Mouse (Mus musculus) frontal cortex, postnatal 10 days (tissue): ENCODE results near the gene Sdf2.
"Not testable (repeated sequence)": the region's sequence is repeated elsewhere in the genome, so short reads cannot be mapped to it uniquely, and the experiment has no call there.

Experiments used
- DNase-seq, 2 experiments: peaks; one replicate each; pipeline ENCODE4 v3.0.0; 2022; ENCODE audit warnings: low spot score in 2 of 2, mixed read lengths in 1 of 2

Sdf2 gene

DNA sequence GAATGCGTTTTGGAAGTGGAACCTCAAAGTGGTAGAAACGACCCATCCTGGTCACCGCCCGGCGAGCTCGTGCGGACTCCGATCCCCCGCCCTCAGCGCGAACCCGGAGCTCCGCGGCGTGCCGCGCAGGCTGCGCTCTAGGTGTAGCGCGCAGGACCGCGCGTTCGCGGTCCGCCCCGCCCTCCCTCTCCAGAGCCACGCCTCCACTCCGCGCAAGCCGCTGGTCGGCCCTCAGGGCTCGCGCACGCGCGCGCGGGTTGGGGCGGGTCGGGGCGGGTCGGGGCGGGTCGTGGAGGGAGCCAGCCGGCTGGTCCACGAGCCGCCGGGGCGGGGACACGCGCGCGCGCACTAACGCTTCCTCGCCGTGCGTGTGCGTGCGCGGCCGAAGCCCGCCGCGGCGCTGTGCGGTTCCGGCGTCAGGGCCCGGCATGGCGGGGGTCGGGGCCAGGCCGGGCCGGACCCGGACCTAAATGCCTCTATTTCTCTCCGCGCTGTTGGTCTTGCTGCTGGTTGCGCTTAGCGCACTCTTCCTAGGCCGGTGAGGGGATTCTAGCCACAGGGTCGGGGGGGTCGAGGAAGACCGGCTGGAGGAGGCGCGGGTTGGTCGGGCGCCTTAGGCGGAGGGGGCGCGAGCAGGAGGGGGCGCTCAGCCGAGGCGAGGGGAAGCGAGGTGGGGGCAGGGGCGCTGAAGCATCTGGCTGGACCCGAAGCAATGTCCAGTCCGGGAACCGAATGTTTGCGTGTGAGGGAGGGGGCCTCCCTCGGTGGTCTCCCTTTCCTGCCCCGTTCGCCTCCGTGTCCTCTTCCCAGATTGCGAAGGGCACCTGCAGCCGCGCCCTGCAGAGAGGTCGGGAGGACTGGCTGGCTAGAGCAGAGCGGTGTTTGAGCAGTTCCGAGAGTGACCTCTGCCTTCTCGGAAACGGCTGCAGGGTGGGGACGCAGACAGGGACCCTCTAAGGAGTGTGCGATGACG is 16.1 kb downstream of the Sdf2 start, which contains the start of gene 2610507B11Rik:
Gene 2610507B11Rik, plus strand, starts transcription at position 373 of the 973 bp plus-strand sequence.
- DNase-seq, result peak; percentile 80 to 89

DNA sequence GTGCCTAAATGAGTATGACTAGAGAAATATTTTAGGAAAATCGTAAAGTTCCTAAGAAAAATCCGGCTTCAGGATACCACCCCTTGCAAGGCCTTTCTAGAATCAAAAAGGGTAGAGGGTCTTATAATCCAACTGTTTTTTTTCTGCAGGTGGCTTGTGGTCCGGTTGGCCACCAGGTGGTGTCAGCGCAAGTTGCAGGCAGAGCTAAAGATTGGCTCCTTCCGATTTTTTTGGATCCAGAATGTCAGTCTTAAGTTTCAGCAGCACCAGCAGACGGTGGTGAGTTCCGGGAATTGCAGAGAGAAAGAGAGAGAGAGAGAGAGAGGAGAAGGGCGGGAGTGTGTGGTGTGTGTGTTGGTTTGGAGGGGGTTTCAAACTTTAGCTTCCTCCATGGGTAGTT is 17.0 kb downstream of the Sdf2 start:
- DNase-seq, result peak; percentile 29

DNA sequence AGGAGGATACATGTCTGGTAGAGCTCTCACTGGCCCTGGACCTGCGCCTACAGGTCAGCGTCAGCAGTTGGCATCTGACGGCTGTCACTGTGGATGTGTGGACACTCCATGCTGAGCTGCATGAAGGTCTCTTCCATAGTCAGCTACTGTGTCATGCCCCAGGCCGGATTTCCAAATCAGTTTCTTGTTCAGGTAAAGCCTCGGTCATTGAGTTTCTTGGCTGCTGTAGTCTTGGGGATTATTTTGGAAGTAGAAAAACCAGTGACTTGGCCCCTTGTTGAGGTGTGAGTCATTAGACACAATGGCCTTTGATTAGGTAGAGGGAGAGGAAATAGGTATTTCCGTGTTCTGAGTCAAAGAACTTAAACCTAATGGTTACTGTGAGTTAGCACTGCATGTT is 20.0 kb downstream of the Sdf2 start:
- DNase-seq, result no peak

DNA sequence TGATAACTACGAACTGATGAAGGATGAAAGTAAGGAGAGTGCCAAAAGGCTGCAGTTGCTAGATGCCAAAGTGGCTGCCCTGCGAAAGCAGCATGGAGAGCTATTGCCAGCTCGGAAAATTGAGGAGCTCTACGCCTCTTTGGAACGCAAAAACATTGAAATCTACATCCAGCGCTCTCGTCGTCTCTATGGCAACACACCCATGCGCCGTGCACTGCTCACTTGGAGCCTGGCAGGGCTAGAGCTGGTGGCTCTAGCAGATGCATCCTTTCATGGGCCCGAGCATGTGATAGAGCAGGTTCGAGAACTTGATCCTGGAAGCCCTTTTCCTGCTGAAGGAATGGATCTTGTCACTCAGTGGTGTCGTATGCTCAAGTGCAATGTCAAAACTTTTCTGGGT is 26.4 kb downstream of the Sdf2 start:
- DNase-seq, result no peak

DNA sequence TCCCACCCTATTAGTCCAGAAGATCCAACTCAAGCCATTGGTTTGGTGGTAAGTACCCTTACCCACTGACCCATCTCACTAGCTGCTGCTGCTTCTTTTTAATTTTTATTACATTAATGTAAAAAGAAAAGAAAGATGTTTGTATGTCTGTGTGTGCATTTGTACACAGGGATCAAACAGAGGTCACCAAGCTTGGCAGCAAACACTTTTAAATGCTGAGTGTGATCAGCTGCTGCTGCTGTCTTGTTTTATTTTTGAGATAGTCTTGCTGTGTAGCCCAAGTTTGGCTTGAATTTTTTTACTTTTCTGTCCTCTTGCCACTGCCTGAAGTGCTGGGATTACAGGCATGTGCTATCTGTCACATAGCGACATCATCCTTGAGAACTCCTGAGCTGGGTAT is 30.1 kb downstream of the Sdf2 start:
- DNase-seq, result no peak

DNA sequence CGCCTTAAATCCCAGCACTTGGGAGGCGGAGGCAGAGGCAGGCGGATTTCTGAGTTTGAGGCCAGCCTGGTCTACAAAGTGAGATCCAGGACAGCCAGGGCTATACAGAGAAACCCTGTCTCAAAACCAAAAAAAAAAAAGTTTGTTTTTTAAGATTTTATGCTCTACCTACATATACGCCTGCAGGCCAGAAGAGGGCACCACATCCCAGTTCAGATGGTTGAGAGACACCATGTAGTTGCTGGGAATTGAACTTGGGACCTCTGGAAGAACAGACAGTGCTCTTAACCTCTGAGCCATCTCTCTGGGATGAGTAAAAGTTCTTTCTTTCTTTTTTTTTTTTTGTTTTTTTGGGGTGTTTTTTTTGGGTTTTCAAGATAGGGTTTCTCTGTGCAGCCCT is 30.6 kb downstream of the Sdf2 start:
- DNase-seq, result not testable (repeated sequence)

DNA sequence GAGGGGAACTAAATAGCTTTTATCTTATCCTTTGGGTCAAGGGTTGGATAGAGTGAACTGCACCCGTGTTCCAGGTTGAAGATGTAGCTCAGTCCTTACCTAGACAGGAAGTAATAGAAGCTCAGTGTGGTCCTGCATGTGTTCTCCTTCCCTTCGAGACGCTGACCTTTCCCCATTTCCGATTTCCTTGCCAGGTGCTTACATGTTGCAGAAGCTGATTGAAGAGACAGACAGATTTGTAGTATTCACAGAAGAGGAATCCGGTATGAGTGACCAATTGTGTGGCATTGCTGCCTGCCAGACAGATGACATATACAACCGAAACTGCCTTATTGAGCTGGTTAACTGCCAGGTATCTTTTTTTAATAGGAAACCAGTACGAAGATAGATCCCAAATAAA is 33.3 kb downstream of the Sdf2 start:
- no peak for DNase-seq

DNA sequence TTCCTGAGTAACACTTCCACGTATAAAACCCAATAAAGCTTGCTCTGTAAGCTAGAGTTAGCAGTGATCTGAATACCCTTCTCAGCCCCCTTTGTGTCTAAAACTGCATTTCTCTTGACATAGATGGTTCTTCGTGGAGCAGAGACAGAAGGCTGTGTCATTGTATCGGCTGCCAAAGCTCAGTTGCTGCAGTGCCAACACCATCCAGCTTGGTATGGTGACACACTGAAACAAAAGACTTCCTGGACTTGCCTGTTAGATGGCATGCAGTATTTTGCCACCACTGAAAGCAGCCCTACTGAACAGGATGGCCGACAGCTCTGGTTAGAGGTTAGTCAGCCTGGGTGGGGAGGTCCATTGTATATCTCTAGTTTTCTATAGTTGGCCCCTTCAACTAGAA is 34.0 kb downstream of the Sdf2 start:
- no peak for DNase-seq

DNA sequence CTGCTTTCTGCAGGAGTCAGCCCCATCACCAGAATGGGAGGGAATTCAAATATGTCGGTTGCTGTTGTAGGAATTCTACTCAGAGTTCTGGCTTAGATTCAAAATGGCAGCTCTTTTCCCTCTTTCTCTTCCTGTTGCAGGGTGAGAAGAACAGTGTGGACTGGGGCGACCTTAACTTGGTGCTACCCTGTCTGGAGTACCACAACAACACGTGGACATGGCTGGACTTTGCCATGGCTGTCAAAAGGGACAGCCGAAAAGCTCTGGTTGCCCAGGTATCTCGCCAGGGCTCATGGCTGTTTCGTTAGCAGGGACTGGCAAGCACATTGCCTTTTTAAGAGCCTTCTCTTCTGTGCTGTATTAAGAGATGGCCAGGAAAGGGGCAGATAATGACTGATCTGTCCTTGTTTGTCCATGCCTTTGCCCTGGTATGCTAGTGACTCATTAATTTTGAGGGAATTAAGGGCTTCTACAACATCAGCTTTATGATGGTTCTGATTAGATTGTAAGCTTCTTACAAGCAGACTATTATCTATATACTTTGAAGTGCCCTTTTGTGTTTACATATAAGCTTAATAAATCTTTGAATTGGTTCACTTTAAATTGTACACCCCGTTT is 43.7 kb downstream of the Sdf2 start:
- DNase-seq, result no peak

DNA sequence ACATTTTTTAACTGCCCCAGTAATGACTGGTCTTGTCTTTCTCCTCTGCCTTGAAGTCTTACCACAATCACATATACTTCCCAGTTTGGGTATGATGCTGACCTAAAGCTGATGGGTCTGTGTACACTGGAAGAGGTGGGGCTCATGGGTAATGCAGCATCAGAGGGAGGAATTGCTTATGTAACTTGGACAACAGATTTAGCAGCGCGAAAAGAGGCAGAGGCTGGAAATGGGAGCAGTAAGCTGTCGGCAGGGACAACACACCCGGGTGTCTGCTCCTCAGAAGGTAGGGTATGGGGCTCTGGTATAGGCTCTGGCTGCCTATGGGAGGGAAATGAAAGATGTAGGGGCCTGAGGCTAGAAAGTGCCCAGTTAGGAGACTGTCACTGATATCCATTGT is 45.1 kb downstream of the Sdf2 start, which contains the start of gene BC030499:
Gene BC030499, plus strand, starts transcription at position 188 of the 400 bp plus-strand sequence.
- no peak for DNase-seq

DNA sequence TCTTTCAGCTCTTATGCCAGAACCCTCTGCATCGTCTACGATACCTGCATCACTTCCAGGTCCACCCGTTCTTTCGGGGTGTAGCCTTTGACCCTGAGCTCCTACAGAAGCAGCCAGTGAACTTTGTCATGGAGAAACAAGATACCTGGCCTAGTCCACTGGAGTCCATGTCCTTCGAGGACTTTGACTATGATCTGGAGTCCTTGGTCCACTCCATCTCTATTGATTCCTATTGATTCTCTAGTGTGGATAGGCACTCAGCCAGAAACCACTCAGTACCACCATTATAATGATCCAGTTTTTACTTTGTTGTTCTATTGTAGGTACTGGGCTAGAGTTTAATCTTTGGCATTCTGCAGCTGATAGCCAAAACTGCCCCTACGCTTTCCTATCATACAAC is 49.0 kb downstream of the Sdf2 start:
- DNase-seq, result no peak

DNA sequence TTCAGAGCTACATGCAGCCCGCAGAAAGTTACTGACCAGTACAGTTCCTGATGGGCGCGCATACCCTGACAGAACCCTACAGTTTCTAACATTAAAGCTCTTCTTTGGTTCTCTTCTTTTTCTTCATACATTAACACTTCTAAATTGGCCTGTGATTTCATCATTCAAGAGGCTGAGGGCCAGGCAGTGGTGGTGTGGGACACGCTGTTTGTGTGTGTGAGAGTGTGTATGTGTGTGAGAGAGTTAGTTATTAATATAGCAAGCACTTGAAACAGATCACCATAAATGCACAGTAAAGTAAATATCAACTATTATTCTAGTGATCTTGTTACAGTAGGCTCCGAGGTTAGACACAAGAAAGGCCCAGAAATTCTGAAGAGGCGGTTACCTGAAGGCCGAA is 55.4 kb downstream of the Sdf2 start:
- DNase-seq, result no peak

DNA sequence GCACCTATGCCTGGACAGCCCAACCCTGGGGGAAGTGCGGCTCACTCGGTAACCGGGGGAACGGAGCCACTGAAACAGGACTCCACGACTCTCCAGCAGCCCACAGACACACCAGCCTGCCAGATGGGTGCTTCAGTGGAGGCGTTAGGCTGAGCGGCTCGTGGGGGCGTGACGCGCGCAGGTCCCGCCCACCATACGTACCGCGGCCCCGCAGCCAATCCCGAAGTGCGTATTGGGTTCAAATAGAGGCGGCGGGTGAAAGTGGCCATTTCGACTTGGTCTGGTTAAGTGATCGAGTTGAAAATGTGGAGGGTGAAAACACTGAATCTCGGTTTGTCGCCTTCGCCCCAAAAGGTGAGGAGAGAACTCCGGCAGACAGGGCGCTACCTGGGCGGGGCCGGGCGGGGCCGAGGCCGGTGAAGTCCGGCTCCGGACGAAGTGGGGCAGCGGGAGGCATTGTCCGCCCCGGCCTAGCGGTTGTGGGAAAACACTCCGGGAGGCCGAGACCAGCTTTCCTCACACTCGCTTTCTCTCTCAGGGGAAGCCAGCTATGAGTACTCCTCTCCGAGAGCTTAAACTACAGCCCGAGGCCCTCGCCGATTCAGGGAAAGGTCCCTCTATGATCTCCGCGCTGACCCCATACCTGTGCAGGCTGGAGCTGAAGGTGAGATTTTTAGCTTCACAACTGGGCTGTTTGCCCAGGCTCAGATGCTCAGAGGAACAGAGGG is 56.0 kb downstream of the Sdf2 start, which contains the start of gene Spag5:
Gene Spag5, plus strand, starts transcription at position 173 of the 728 bp plus-strand sequence.
- peak; percentile 87 to 89 for DNase-seq
